ENCODE assay signal across 35 mouse cellular contexts in the genomic region with DNA sequence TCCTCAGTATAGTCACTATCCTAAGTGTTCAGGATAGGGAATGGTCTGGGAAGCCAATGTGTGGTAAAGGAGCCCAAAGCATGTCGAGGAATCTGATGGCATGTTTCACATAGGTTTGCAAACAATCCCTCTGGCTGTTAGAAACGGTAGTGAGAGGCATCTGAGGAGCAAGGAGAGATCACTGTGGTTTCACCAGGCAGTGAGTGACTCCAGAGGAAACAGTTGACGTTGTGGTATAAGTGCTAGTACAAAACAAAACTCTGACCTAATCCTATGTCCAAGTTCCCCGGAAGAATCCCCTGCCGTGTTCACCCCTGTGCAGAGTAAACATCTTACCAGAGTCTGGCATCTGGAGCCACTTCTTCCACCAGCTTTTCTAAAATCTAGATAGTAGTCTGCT.
"Had no signal": no experiment of that assay in that cellular context is flagged by ENCODE, and none has a peak within 500 bp of the region (broad histone marks: within the 10 kb centered on the region; RNA-seq: fewer than 3 reads in every experiment).

No protein-coding gene starts in this region.

- H3K4me2 ChIP-seq: heart, embryonic 11.5 days; heart, embryonic 12.5 days; heart, embryonic 13.5 days; heart, embryonic 15.5 days; hindbrain, embryonic 12.5 days; hindbrain, embryonic 13.5 days; hindbrain, embryonic 14.5 days; hindbrain, embryonic 15.5 days; intestine, embryonic 15.5 days; kidney, embryonic 15.5 days had no signal

- H3K9me3 ChIP-seq: heart, embryonic 12.5 days; heart, embryonic 13.5 days; heart, embryonic 15.5 days; hindbrain, embryonic 10.5 days; hindbrain, embryonic 12.5 days; hindbrain, embryonic 13.5 days; hindbrain, embryonic 15.5 days; intestine, embryonic 15.5 days; kidney, embryonic 15.5 days had no signal

- DNase-seq: heart, postnatal 10 days; heart, postnatal 14 days; heart, postnatal 36 days; heart, postnatal 4 days; kidney, adult 11 months; kidney, adult 18-20 months; kidney, adult 2 months; kidney, adult 8-10 months; kidney, adult 9 months; kidney, postnatal 10 days; kidney, postnatal 14 days; kidney, postnatal 25 days; kidney, postnatal 36 days; kidney, postnatal 4 days; layer of hippocampus, adult 9-11 months; layer of hippocampus, postnatal 36 days had no signal

- H3K4me1 ChIP-seq: heart, embryonic 15.5 days; hindbrain, embryonic 10.5 days; hindbrain, embryonic 12.5 days; hindbrain, embryonic 13.5 days; hindbrain, embryonic 15.5 days; intestine, embryonic 15.5 days; kidney, embryonic 15.5 days had no signal

- ATAC-seq: hindbrain, embryonic 16.5 days; hindbrain, postnatal 0 days; inflammation-experienced regulatory T-cells, adult 6 months; intestine, embryonic 15.5 days; intestine, embryonic 16.5 days; intestine, postnatal 0 days had no signal

- H3K27me3 ChIP-seq: heart, embryonic 12.5 days; heart, embryonic 13.5 days; heart, embryonic 15.5 days; hindbrain, embryonic 12.5 days; hindbrain, embryonic 13.5 days; hindbrain, embryonic 15.5 days; intestine, embryonic 15.5 days; kidney, embryonic 15.5 days had no signal

- H3K27ac ChIP-seq: heart, embryonic 13.5 days; heart, embryonic 15.5 days; hindbrain, embryonic 10.5 days; hindbrain, embryonic 12.5 days; hindbrain, embryonic 13.5 days; hindbrain, embryonic 14.5 days; hindbrain, embryonic 15.5 days; hindbrain, postnatal 0 days; intestine, embryonic 15.5 days; kidney, embryonic 15.5 days; kidney, postnatal 0 days; layer of hippocampus, adult 2 months; left cerebral cortex, adult 2 months had no signal

- H3K36me3 ChIP-seq: heart, embryonic 12.5 days; heart, embryonic 13.5 days; heart, embryonic 15.5 days; hindbrain, embryonic 10.5 days; hindbrain, embryonic 12.5 days; hindbrain, embryonic 13.5 days; hindbrain, embryonic 15.5 days; intestine, embryonic 15.5 days; kidney, embryonic 15.5 days had no signal

- H3K9ac ChIP-seq: heart, embryonic 12.5 days; heart, embryonic 13.5 days; heart, embryonic 15.5 days; hindbrain, embryonic 12.5 days; hindbrain, embryonic 13.5 days; hindbrain, embryonic 14.5 days; hindbrain, embryonic 15.5 days; intestine, embryonic 15.5 days; kidney, embryonic 15.5 days had no signal

- H3K4me3 ChIP-seq: heart, embryonic 12.5 days; heart, embryonic 13.5 days; heart, embryonic 15.5 days; hindbrain, embryonic 10.5 days; hindbrain, embryonic 12.5 days; hindbrain, embryonic 13.5 days; hindbrain, embryonic 15.5 days; intestine, embryonic 15.5 days; kidney, embryonic 15.5 days; layer of hippocampus, adult 2 months; left cerebral cortex, adult 2 months had no signal
